ENCODE assay signal across 26 mouse cellular contexts in genomic region chr3:98080630-98081029, GRCm38 (mm10).
DNase-seq lines count a peak whose midpoint lies in the region; ATAC-seq and TF ChIP-seq lines count a peak whose summit lies in the region.
"Had no signal": no experiment of that assay in that cellular context is flagged by ENCODE, and none has a peak within 500 bp of the region (broad histone marks: within the 10 kb centered on the region; RNA-seq: fewer than 3 reads in every experiment).

No protein-coding gene starts in this region.

- peak overlapping the region; percentile 0; the same call in 1 of the 2 replicates for H3K27ac ChIP-seq in liver, embryonic 13.5 days
- no peak overlapping the region for H3K27ac ChIP-seq in lung, postnatal 0 days (ENCODE audit: low read length)
- H3K27ac ChIP-seq: embryonic facial prominence, embryonic 10.5 days; embryonic facial prominence, embryonic 13.5 days; forebrain, embryonic 12.5 days; forebrain, embryonic 15.5 days; heart, adult 2 months; heart, embryonic 10.5 days; heart, embryonic 13.5 days; hindbrain, embryonic 14.5 days had no signal

- WGBS in liver, embryonic 13.5 days (ENCODE audit: insufficient replicate concordance) = 77% methylated on average over 4 of the region's 4 CpGs
- 65% methylated on average over 4 of the region's 4 CpGs for WGBS in lung, postnatal 0 days

- ATAC-seq in liver, embryonic 13.5 days (ENCODE audit: low read depth) = no peak
- ATAC-seq in lung, postnatal 0 days = no peak
- ATAC-seq: activated CD4-positive, CD25-positive, alpha-beta regulatory T cell, adult 4 months; forebrain, embryonic 15.5 days had no signal

- no peaks in the 10 kb centered on the region for H3K27me3 ChIP-seq in liver, embryonic 13.5 days
- H3K27me3 ChIP-seq in lung, postnatal 0 days (replicated peaks; ENCODE audit: insufficient read depth, low read length) = no peaks in the 10 kb centered on the region
- H3K27me3 ChIP-seq: embryonic facial prominence, embryonic 13.5 days; forebrain, embryonic 12.5 days; forebrain, embryonic 15.5 days; heart, embryonic 13.5 days had no signal

- H3K9me3 ChIP-seq in liver, embryonic 13.5 days (replicated peaks) = no peaks in the 10 kb centered on the region
- H3K9me3 ChIP-seq in lung, postnatal 0 days (ENCODE audit: low read length) = no peaks in the 10 kb centered on the region
- H3K9me3 ChIP-seq: embryonic facial prominence, embryonic 10.5 days; embryonic facial prominence, embryonic 13.5 days; forebrain, embryonic 12.5 days; forebrain, embryonic 15.5 days; heart, embryonic 10.5 days; heart, embryonic 13.5 days had no signal

- no peak for TF ChIP-seq EP300 in lung, postnatal 0 days (IDR thresholded peaks at IDR 0.05)

- H3K4me1 ChIP-seq in liver, embryonic 13.5 days (replicated peaks) = peaks cover 58% of the 10 kb centered on the region
- H3K4me1 ChIP-seq in lung, postnatal 0 days (ENCODE audit: insufficient read depth, low read depth, low read length) = no peaks in the 10 kb centered on the region

- H3K36me3 ChIP-seq in liver, embryonic 13.5 days = peaks cover 25% of the 10 kb centered on the region
- peaks cover 11% of the 10 kb centered on the region; the same call in 1 of the 2 replicates for H3K36me3 ChIP-seq in lung, postnatal 0 days (ENCODE audit: insufficient read depth, low read length)
- H3K36me3 ChIP-seq: forebrain, embryonic 15.5 days had no signal

- H3K4me3 ChIP-seq in liver, embryonic 13.5 days (replicated peaks) = no peak overlapping the region
- H3K4me3 ChIP-seq in lung, postnatal 0 days (ENCODE audit: low read depth, low read length) = no peak overlapping the region
- H3K4me3 ChIP-seq: embryonic facial prominence, embryonic 10.5 days; embryonic facial prominence, embryonic 13.5 days; erythroblast, embryonic 14.5 days; forebrain, embryonic 12.5 days; forebrain, embryonic 15.5 days; heart, adult 2 months; heart, embryonic 10.5 days; heart, embryonic 13.5 days had no signal

- TF ChIP-seq CTCF in lung, postnatal 0 days (IDR thresholded peaks at IDR 0.05) = no peak

- no peak overlapping the region for H3K9ac ChIP-seq in liver, embryonic 13.5 days
- no peak overlapping the region for H3K9ac ChIP-seq in lung, postnatal 0 days (replicated peaks; ENCODE audit: low read depth)
- H3K9ac ChIP-seq: embryonic facial prominence, embryonic 13.5 days; forebrain, embryonic 12.5 days; forebrain, embryonic 15.5 days; heart, embryonic 13.5 days; hindbrain, embryonic 14.5 days had no signal

- H3K4me2 ChIP-seq in liver, embryonic 13.5 days = no peak overlapping the region
- no peak overlapping the region for H3K4me2 ChIP-seq in lung, postnatal 0 days (replicated peaks; ENCODE audit: low read depth, low read length)
- H3K4me2 ChIP-seq: embryonic facial prominence, embryonic 13.5 days; forebrain, embryonic 12.5 days; forebrain, embryonic 15.5 days; heart, embryonic 13.5 days; hindbrain, embryonic 14.5 days had no signal

- DNase-seq in liver, embryonic 13.5 days = no peak
- no peak for DNase-seq in liver
- DNase-seq in lung, postnatal 0 days (ENCODE audit: low spot score) = peak; percentile 45
- no peak for DNase-seq in lung, postnatal 25 days (ENCODE audit: low spot score)
- DNase-seq in urinary bladder, postnatal 36 days (ENCODE audit: low spot score in 2 of 2) = peak; percentile 47 to 64
- no peak for DNase-seq in urinary bladder, adult 2 months (ENCODE audit: low spot score)
- DNase-seq: adrenal gland, adult 8-10 months; adrenal gland, postnatal 25 days; cerebellum, adult 11-12 months; cerebellum, adult 8-10 months; cerebellum, postnatal 10 days; cerebellum, postnatal 36 days; embryo, embryonic 11 days; gastrocnemius, postnatal 36 days; heart, adult 2 months; heart, postnatal 14 days; heart, postnatal 4 days had no signal

Comparison
In these comparisons a context has a peak if more than half of its experiments do, and no peak if none do; other contexts are left out.
1. DNase-seq: peak in lung, postnatal 0 days (single experiment) and urinary bladder, postnatal 36 days (2 of 2); none in liver, embryonic 13.5 days (single experiment), liver (single experiment), lung, postnatal 25 days (single experiment) and urinary bladder, adult 2 months (single experiment).